Mouse (Mus musculus) hindbrain, postnatal 0 days (tissue): ENCODE results near the gene Znhit6. TPM values are rescaled to one million over a fixed set of nuclear protein-coding genes. Genes with fewer than 3 reads are reported as not detected.

Experiments used
- ATAC-seq: fragments of 200-750 bp; cut with Nextera tagmentation; 2 replicates; pipeline ENCODE4 v1.8.0; 2017; ENCODE audit warnings: mild to moderate bottlenecking, moderate TSS enrichment, moderate library complexity
- DNase-seq: peaks from one replicate; pipeline ENCODE4 v3.0.0-alpha.2; 2015; ENCODE audit warnings: low spot score
- H3K27ac ChIP-seq: fragments of 300-500 bp; sonication (generic); 2 replicates; pipeline ENCODE4 v1.5.1; 2014; ENCODE audit warnings: mild to moderate bottlenecking
- H3K27me3 ChIP-seq: fragments of 300-500 bp; sonication (generic); 2 replicates; pipeline ENCODE4 v1.6.1; 2014; ENCODE audit warnings: low read length, mixed read lengths; ENCODE audit not compliant: insufficient read depth
- H3K36me3 ChIP-seq: fragments of 300-500 bp; sonication (generic); 2 replicates; pipeline ENCODE4 v1.6.1; 2014; ENCODE audit warnings: low read length, mixed read lengths; ENCODE audit not compliant: insufficient read depth
- H3K4me1 ChIP-seq: fragments of 300-500 bp; sonication (generic); 2 replicates; pipeline ENCODE4 v1.6.1; 2014; ENCODE audit warnings: antibody characterized with exemption, low read length, mixed read lengths; ENCODE audit not compliant: insufficient read depth
- H3K4me2 ChIP-seq: fragments of 300-500 bp; sonication (generic); 2 replicates; pipeline ENCODE4 v1.6.1; 2014; ENCODE audit warnings: low read depth, mild to moderate bottlenecking, low read length, moderate library complexity, mixed read lengths
- H3K4me3 ChIP-seq: fragments of 300-500 bp; sonication (generic); 2 replicates; pipeline ENCODE4 v1.5.1; 2014; ENCODE audit warnings: low read length
- H3K9ac ChIP-seq: fragments of 300-500 bp; sonication (generic); replicated peaks from 2 replicates; pipeline ENCODE4 v1.6.1; 2014; ENCODE audit warnings: mild to moderate bottlenecking, low read length, moderate library complexity, mixed read lengths
- H3K9me3 ChIP-seq: fragments of 300-500 bp; sonication (generic); 2 replicates; pipeline ENCODE4 v1.6.1; 2016; ENCODE audit warnings: low read length, mixed read lengths
- CTCF ChIP-seq: IDR thresholded peaks from 2 replicates; pipeline ENCODE4 v1.5.1; 2016; ENCODE audit warnings: antibody characterized with exemption, control low read depth, low read depth
- WGBS: fragments of 180-500 bp; shearing (Covaris S2); extraction: QIAGEN DNeasy Blood & Tissue Kit; methylation state at CpG from one replicate; pipeline ENCODE4 v1.1.7; 2014; 5-methylcytosine and 5-hydroxymethylcytosine counted together
- polyA plus RNA-seq: library from polyadenylated mRNA; unstranded; fragments of >200 nt; fragmentation: Nextera tagmentation; extraction: Ambion mirVana; gene quantifications from 2 replicates; pipeline ENCODE4 v1.2.1, GENCODE M21; 2015
- total RNA-seq: library from RNA; depleted of rRNA; stranded (reverse); fragments of >200 nt; gene quantifications from 2 replicates; pipeline ENCODE4 v1.2.3, GENCODE M21; 2014

Gene Znhit6
- total and polyA plus RNA-seq, 2 experiments from 2014 or later: 9.3 to 34.9 TPM

- H3K4me2 ChIP-seq: peak overlapping the region; percentile 95
- 0 out of 2 replicates have a peak, but pooled peaks cover 6% of the 10 kb centered on the region for H3K27me3 ChIP-seq
- peak overlapping the region; percentile 51 for H3K4me3 ChIP-seq
- H3K27ac ChIP-seq: peak overlapping the region; percentile 56; the same call in 1 of the 2 replicates
- no peaks in the 10 kb centered on the region for H3K36me3 ChIP-seq
- peak overlapping the region; percentile 56 for H3K9ac ChIP-seq
- DNase-seq: peak; percentile 32
- H3K9me3 ChIP-seq: no peaks in the 10 kb centered on the region
- peak; percentile 29; the same call in 1 of the 2 replicates for TF ChIP-seq CTCF
- peaks cover 23% of the 10 kb centered on the region for H3K4me1 ChIP-seq
- WGBS: 1% methylated on average over 48 of the region's 49 CpGs
- ATAC-seq: no peak
Observed at GRCm38 (mm10) chr3:145648991-145649851, 73.2 kb downstream of the Znhit6 start.

- DNase-seq: peak; percentile 69
- Histone ChIP-seq H3K4me3 (peak within 1 kb of the TSS; percentile 51), H3K36me3 (no peaks in the 10 kb centered on the region), H3K4me1 (peaks cover 23% of the 10 kb centered on the region), H3K27ac (peak within 1 kb of the TSS; percentile 56; the same call in 1 of the 2 replicates), H3K9me3 (no peaks in the 10 kb centered on the region), H3K4me2 (peak within 1 kb of the TSS; percentile 95), H3K9ac (peak within 1 kb of the TSS; percentile 56), H3K27me3 (0 out of 2 replicates have a peak, but pooled peaks cover 6% of the 10 kb centered on the region)
- under 1% methylated on average over 28 of the region's 29 CpGs for WGBS
- ATAC-seq: peak; percentile 68
- no peak for TF ChIP-seq CTCF
Observed at GRCm38 (mm10) chr3:145649852-145650202, 73.8 kb downstream of the Znhit6 start, which contains the start of gene Ccn1. Ccn1 (minus strand) TSS chr3:145649981.

- Histone ChIP-seq H3K4me2 (peak overlapping the region; percentile 95), H3K36me3 (no peaks in the 10 kb centered on the region), H3K9ac (no peak overlapping the region), H3K4me1 (peaks cover 23% of the 10 kb centered on the region), H3K4me3 (peak overlapping the region; percentile 51), H3K27ac (no peak overlapping the region), H3K9me3 (no peaks in the 10 kb centered on the region), H3K27me3 (0 out of 2 replicates have a peak, but pooled peaks cover 6% of the 10 kb centered on the region)
- peak; percentile 24 for DNase-seq
- 0 out of 2 replicates have a peak, but pooled peaks have one; percentile 1 for ATAC-seq
- no peak for TF ChIP-seq CTCF
- 2% methylated on average over 18 of the region's 18 CpGs for WGBS
Observed at GRCm38 (mm10) chr3:145650298-145651011, 74.5 kb downstream of the Znhit6 start.

- no peak for TF ChIP-seq CTCF
- Histone ChIP-seq H3K27ac (peak overlapping the region; percentile 5; the same call in 1 of the 2 replicates), H3K27me3 (0 out of 2 replicates have a peak, but pooled peaks cover 6% of the 10 kb centered on the region), H3K9ac (no peak overlapping the region), H3K4me1 (peaks cover 23% of the 10 kb centered on the region), H3K9me3 (no peaks in the 10 kb centered on the region), H3K36me3 (no peaks in the 10 kb centered on the region), H3K4me2 (peak overlapping the region; percentile 95), H3K4me3 (no peak overlapping the region)
- DNase-seq: no peak
- 22% methylated on average over 19 of the region's 19 CpGs for WGBS
- no peak for ATAC-seq
Observed at GRCm38 (mm10) chr3:145651029-145651977, 75.3 kb downstream of the Znhit6 start.

GRCm38 (mm10) chr3:145651978-145652321, 75.9 kb downstream of the Znhit6 start:
- no peaks in the 10 kb centered on the region for H3K36me3 ChIP-seq
- H3K9ac ChIP-seq: no peak overlapping the region
- H3K4me1 ChIP-seq: peaks cover 23% of the 10 kb centered on the region
- no peak for TF ChIP-seq CTCF
- H3K4me3 ChIP-seq: no peak overlapping the region
- DNase-seq: no peak
- H3K9me3 ChIP-seq: no peaks in the 10 kb centered on the region
- H3K4me2 ChIP-seq: peak overlapping the region; percentile 8; the same call in 1 of the 2 replicates
- ATAC-seq: no peak
- H3K27me3 ChIP-seq: 0 out of 2 replicates have a peak, but pooled peaks cover 6% of the 10 kb centered on the region
- 16% methylated on average over 10 of the region's 10 CpGs for WGBS
- H3K27ac ChIP-seq: no peak overlapping the region
